Mouse (Mus musculus): ENCODE measurements around the gene Otud4.
"Not testable (repeated sequence)": the region's sequence is repeated elsewhere in the genome, so short reads cannot be mapped to it uniquely, and the experiment has no call there.

Otud4 gene

DNA sequence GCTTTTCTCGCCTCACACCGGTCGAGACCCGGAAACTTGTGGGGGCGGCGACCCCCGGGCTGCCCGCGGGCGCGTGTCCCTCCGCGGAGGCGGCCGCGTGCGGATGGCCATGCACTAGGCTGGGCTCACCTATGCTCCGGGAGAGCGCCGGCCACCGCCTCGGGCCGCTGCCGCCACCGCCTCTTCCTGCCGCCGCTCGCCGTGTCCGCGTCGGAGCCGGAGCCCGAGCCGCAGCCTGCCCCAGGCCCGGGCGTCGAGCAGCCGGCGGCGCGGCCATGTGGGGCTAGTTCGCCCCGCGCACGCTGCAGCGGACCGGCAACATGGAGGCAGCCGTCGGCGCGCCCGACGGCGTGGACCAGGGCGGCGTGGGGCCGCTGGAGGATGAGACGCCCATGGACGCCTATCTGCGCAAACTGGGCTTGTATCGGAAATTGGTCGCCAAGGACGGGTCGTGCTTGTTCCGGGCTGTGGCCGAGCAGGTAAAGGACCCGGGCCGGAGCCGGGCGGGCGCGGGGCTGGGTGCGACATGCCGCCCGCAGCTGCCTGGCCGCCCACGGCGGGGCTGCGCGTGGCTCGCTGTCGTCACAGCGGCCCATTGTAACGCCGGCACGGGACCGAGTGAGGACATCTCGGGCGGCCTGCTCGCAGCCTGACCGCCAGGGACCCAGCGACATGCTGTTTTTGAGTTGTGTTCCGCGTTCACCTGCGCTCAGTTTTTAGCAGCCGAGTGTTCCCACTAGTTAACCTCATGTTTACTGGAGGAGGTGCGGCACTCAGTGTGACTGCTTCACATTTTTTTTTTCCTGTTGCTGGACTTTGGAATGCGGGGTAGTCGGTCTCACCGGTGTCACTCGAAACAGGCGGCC, at the start of gene Otud4:
Otud4 (plus strand) TSS at position 33 of the 866 bp plus-strand sequence.
- DNase-seq (ENCODE audit: low read depth, low spot score): no peak

DNA sequence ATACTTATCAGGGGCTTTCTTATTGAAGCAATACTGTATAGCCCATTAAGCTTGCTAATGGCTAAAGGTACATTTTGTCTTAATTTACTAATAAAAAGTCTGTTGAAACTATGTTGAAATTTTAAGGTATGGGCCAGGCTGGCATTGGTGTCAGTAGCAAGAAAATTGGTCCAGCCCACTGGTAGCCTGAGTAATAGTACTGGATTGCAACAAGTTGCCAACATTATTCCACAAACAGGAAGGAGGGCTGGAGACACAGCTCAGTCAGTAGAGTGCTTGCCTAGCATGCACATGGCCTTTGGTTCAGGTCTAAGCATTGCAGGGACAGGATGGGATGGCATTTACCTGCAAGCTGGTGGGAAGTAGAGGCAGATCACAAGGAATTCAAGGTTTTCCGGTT, 38.5 kb upstream of the Otud4 start:
- DNase-seq (ENCODE audit: low read depth, low spot score): no peak

DNA sequence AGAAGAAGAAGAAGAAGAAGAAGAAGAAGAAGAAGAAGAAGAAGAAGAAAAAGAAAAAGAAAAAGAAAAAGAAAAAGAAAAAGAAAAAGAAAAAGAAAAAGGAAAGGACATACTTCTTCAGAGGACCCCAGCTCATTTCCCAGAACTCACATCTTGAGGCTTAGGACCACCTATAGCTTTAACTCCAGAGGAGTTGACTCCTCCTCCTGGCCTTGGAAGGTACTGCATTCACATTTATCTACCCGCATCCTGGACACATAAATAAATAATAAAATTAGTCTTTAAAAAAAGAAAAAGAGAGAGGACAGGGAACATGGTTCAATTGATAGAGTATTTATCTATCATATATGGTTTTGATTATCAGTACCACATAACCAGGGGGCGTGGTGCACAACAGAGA, 36.2 kb upstream of the Otud4 start:
- not testable (repeated sequence) for DNase-seq (ENCODE audit: low read depth, low spot score)

DNA sequence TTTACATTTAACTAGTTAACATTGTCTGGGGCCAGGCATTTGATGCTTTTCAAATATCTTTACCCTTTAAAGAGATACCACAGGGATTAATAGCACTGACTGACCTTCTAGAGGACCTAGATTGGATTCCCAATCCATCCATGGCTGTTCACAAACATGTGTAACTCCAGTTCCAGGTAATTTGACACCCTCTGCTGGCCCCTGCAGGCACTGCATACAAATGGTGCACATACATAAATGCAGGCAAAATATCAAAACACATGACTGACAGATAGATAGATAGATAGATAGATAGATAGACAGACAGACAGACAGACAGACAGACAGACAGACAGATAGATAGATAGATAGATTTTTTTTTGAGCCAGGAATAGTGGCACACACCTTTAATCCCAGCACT, 33.2 kb upstream of the Otud4 start:
- DNase-seq (ENCODE audit: low read depth, low spot score): no peak

DNA sequence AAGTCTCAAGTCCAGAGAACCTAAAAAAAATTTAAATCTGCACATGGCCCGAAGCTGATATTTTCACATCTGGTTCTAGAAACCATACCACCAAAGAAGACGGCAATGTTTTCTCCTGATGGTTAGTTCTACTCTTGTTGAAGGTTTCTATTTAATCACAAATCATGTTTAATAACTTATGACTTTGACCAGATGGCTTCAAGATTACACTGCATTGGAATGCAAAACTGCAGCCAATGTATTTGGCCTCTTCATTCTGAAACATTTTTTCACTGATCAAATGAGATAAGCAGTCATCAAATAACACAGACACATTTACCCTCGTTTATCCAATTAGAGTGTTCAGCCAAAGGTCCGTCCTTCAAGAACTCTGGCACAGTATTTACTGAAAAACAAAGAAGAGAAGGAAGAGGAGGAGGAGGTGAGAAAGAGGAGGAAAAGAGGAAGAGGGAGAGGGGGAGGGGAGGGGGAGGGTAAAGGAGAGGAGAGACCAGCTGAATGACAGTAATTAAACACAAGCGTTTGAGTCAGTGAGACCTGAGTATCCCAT, 32.6 kb upstream of the Otud4 start:
- no peak for DNase-seq (ENCODE audit: low read depth, low spot score)

DNA sequence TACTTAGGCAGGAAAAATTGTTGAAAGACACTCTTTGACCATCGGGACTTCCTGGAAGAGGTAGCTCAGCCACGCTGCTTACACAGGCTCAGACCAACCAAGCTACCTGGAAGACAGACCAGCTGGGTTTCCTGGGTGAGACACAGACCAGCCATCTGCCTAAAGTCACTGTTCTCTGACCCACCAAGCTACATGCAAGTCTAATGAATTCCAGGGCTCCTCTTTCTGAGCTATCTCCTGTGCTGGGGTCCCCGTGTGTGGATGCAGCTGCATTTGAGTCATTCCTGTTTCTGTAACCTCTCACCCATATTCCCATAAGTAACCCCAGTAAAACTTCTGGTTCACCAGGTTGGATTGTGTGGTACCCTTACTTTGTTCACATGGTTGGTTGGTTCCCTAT, 30.7 kb upstream of the Otud4 start:
- no peak for DNase-seq (ENCODE audit: low read depth, low spot score)

DNA sequence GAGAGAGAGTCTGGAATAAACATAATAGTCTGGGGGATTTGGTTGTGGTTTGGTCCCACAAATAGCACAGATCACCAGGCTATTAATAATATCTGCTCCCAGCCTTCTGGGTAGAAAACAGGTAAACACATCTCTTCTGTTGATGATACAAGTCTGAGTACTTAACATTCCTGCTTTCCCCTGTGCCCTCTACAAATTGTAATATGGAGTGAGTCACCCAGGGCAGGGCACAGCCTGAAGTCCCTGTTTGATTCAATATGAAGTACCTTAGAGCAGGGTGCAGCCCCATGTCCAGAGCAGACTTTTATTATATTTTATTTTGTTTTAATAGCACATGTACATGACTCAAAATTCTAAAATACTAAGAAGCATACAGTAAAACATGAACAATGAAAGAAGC, 29.1 kb upstream of the Otud4 start:
- no peak for DNase-seq (ENCODE audit: low read depth, low spot score)

DNA sequence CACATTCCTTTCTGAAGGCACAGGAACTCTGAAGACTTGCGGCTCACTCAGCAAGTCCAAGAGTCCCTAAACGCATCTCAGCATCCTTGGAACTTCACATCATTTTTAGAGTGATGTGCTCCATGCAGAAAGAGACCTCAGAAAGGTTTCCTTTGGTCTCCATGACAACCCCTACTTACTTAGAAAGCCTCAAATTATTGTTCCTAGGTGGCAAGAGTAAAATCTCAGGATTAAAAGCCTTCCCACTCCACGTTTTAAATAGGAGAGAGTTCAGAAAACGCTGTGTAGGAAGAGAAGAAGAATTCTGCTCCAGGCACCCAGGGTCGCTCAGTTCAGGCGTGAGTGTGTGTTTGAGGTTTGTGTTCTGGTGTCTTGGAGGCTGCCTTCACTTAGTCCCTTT, 27.1 kb upstream of the Otud4 start:
- DNase-seq (ENCODE audit: low read depth, low spot score): no peak

DNA sequence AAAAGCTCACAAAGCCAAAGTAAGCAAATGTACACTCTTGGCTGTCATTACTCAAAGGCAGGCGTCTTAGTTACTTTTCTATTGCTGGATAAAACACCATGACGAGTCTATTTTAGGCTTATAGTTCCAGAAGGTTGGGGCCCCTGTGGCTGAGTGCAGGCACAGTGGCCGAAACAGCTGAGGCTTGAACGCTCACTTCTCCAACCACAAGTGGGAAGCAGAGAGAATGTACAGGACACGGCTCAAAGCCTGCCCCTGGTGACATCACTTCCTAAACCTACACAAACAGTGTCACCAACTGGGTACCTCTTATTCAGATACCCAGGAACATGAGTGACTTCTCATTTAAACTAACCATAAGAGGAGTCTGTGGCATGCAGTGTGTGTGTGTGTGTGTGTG, 26.5 kb upstream of the Otud4 start:
- DNase-seq (ENCODE audit: low read depth, low spot score): no peak

DNA sequence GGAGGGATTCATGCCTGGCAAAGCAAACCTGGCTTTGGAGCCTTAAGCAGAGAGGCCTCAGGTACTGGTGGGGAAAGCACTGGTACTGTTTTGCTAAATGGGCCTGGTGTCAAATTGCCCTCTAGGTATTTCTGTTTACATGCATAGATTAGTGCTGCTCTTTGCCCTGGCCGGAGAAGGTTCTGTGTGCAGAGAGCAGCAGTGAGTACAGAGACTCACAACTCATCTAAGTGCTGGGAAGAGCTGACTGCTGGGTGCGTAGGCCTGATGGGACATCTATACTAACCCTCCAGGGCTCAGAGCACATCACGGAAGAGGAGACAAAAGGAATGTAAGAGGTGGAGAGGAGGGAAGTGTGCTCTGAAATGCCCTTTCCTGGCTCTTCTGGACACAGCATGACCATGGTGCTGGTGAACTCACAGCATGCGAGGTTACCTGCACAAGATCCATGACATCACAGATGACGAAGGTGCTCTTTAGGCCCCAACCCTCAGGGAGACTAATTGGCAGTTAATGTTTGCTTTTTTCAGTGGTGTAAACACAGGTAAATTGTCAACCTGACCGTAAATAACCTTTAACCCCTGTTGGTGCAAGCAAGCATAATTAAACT, 23.6 kb upstream of the Otud4 start:
- DNase-seq (ENCODE audit: low read depth, low spot score): no peak

DNA sequence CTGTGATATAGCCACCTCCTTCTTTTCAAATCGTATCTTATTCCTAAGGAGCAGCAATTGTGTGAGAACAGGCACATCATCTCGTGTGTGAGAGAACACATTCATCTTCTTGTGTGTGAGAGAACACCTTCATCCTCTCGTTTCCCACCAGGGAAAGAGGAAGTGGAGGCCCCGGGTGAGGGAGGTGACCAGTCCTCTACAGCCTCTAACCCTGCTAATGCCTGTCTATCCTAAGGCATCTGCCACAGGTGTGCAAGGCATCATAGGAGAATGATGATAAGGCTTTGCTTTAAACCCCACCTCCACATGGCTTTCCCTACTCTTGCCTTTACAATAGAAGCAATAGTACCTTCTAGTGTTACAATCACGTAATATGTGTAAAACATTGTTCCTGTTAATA, 20.5 kb upstream of the Otud4 start:
- DNase-seq (ENCODE audit: low read depth, low spot score): no peak

DNA sequence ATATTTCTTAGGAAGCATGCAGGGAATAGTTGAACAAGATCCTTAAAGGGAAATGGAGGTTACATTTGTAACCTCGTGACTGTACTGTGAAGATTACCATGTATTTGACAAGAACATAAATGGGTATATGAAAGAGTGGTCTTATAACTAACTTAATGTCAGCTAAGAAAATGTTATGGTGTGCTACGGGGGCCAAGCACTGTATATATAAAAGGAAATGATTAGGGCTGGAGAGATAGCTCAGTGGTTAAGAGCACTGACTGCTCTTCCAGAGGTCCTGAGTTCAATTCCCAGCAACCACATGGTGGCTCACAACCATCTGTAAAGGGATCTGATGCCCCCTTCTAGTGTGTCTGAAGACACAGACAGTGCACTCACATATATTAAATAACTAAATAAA, 20.1 kb upstream of the Otud4 start:
- DNase-seq (ENCODE audit: low read depth, low spot score): no peak

DNA sequence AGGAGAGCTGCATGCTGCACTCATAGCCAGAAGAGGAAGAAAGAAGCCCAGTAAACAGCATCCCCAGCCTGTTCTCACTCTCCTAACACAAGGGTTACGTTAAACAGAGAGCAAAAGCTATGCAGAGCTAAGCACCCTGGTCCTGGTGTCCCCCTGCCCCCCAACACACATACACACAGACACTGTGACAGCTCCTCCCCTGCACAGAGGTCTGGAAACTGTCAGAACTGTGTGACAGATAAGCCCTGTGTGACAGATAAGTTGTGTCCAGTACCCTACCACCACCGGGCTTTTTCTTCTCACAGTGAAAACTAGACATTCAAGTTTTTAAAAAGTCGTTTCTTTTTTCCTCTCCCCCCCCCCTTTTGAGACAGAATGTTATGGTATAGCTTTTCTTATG, 19.4 kb upstream of the Otud4 start:
- DNase-seq (ENCODE audit: low read depth, low spot score): no peak

DNA sequence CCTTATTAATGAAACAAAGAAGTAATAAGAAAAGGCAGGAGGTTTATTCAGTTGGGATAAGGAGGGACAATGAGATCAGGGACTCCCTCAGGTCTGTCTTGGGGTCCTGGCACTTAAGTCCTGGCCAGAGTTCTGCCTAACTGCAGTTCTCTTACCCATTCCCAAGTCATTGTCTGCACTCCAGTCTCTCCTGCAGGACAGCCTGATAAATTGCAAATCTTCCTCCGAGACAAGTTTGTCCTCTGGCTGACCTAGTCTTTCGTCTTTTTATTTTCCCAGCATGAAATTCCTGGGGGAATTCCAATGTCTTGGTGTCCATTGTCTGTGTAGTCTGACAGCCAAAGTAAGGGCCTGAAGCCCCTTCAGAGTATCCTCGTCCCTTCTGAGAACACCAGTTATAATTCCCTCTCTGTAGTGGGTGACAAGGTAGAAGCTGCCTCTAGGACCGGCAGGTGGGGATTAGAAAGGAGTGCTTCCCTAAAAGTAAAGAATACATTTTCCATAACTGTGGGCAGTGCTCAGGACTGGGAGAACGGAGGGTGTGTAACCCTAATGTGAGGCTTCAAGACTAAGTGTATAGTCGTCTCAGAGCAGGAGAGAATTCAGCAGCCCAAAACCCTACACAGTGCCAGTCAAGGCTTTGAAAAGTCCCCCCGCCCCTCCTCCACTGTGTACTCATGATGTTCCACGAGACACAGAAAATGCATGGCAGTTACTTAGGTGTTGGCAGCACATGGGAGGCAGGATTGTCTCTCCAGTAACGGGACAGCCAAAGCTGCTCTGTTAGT, 18.7 kb upstream of the Otud4 start:
- DNase-seq (ENCODE audit: low read depth, low spot score): no peak

DNA sequence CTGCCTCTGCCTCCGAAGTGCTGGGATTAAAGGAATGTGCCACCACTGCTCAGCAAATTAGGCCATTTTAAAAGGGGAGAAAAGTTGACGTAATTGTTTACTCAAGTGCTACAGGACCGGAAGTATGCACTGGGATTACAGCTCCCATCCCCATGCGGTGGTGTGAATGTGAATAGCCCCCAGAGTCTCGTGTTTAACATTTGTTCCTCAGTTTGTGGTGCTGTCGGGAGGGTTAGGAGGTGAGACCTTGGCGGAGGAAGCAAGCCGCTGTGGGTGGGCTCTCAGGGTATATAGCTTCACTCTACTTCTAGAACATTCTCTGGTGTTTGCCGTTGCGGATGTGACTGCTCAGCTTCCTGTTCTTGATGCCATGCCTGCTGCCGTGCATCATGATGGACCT, 17.1 kb upstream of the Otud4 start:
- DNase-seq (ENCODE audit: low read depth, low spot score): no peak

DNA sequence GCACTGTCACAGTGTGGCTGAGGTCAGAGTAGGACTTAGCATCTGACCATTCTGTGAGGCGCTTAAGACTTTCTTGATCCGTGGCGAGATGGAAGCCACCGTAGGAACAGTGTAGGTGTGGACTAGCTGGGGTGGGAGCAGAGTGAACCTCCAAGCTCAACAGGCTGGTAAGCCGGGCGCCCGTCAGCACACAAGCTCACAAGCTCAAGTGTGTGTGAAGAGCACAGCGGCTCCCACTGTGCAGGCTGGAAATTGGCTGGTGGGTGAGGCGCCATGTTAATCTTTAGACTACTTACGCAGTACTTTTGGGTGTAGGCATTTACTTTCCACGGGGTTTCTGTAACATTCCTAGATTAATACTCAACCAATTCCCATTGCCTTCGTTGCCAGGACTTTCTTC, 16.1 kb upstream of the Otud4 start:
- DNase-seq (ENCODE audit: low read depth, low spot score): no peak

DNA sequence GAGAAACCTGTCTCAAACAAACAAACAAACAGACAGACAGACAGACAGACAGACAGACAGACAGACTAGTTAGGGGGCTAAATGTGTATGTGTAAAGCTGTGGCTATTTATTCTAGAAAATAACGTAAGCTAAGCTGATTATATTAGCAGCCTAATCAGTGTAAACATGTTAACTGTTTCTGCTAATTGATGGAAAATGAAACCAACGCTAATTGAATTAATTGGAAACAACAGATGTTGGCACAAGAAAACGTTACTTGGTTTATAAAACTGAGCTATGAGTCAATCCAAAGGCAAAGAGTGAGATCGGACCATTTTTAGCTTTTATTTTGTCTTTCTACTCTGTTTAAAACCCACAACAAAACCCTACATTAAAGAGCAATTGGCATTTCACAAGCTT, 15.0 kb upstream of the Otud4 start:
- DNase-seq (ENCODE audit: low read depth, low spot score): no peak

DNA sequence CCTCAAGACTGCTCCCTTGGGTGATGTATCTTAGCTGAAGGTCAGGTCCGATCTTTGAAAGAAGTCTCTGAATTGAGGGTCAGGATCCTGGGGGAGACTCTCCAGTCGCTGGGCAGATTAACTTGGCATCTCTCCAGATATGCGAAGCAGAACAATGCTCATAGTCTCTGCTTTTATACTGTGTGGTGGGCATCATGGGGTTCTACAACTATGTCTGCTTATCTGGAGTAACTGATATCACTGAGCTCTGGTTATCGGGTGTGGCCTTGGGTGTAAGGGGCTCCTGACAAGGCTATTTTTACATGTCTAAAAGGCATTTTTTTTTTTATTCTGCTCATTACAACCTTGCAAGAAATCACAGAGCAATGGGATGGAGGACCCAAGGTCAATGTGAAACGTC, 13.2 kb upstream of the Otud4 start:
- DNase-seq (ENCODE audit: low read depth, low spot score): no peak

DNA sequence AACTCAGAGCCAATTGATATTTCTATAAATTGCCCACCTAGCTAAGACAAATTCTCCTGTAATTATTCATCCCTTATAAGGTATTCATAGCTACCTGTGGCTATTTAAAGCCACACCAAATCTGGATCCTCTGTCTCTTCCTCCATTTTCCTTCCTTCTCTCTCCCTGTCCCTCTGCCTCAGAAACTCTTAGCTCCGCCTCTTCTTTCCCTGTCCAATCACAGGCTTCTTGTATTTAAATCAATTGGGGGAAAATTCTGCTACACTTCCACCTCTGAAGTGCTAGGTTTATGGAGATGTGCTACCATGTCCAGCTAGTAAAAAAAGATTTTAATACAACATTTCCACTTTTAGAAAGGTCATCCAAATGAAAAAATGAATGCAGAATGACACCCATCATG, 3.9 kb upstream of the Otud4 start:
- no peak for DNase-seq (ENCODE audit: low read depth, low spot score)

DNA sequence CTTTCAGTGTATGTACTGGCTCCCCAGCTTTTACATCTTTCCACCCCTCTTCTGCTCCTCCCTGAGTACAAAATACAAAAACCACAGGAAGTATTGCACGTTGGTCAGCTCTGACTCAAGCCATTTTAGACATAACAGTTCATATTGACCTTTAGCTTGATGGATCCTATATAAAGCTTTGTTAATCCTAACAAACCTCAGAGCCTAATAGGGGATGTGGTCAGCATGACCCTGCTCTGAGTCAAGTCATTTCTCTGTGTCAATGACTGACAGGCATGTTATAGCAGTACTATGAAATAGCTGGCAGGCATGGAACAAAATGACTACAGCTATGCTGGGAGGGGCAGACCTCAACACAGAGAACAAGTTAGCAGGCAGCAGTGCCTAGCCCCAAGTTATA, 3.3 kb upstream of the Otud4 start:
- no peak for DNase-seq (ENCODE audit: low read depth, low spot score)

DNA sequence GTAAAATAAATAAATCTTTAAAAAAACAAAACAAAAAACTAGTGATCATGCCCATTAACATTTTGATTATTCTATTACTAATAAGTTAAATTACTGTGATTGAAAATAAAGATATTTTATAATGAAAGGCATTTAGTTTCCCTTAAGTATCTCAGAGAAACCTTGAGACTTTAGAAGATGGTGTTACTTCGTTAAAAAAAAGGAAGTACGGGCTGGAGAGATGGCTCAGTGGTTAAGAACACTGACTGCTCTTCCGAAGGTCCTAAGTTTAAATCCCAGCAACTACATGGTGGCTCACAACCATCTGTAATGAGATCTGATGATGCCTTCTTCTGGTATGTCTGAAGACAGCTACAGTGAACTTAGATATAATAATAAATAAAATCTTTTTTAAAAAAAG, 2.2 kb upstream of the Otud4 start:
- DNase-seq (ENCODE audit: low read depth, low spot score): no peak

DNA sequence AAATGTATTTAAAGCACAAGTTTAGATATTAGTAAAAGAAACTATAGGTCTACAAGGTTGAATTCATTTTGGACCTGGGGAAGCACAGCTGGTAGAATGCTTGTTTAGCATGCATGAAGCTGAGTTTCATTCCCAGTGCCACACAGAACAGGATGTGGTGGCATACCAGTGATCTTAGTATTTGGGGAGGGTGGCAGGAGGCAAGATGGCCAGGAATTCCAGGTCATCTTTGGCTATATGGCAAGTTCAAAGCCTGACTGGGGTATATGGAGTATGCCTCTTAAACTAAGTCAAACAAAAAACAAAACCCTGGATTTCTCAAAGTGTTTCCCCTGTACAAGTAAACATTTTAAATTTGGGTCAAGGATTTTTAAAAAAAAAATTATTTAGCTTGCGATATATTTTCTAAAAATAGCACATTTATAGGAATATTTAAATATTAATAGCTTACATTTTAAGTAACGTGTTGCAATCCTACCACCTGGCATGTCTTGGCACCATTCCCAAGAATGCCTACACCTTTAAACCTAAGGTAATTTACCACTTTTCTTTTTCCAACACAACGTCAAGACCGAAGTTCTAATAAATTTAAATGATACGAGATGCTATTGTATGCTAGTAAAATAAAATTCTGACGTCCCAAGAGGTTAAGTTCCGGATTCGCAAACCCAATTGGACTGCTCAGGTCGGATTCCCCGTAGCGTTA, 1.3 kb upstream of the Otud4 start:
- no peak for DNase-seq (ENCODE audit: low read depth, low spot score)

All from WW6 (cell line).